Mouse (Mus musculus) inflammation-experienced regulatory T-cells (primary cell): ENCODE data around the gene Apol7e. TPM values are rescaled to one million over a fixed set of nuclear protein-coding genes. Genes with fewer than 3 reads are reported as not detected.

Experiments
- polyA plus RNA-seq, 2 experiments: library from polyadenylated mRNA; unstranded; fragments of 100-300 nt; shearing (Covaris generic); gene quantifications; one replicate each; pipeline ENCODE4 v1.2.1; 2017

Apol7e gene
- polyA plus RNA-seq = 100 to 1,000 TPM in 1 of 2 experiments, 10 to 100 TPM in 1; 85.6 to 183 TPM

GRCm38 (mm10) chr15:77698656-77699055 lies at the start of gene Apol7e:
Gene Apol7e (plus strand): TSS chr15:77698857.

GRCm38 (mm10) chr15:77728739-77729138 lies 30.1 kb downstream of the Apol7e start, which contains the start of gene Apol9b:
Gene Apol9b (plus strand): TSS chr15:77729039.

GRCm38 (mm10) chr15:77756848-77757247 lies 58.2 kb downstream of the Apol7e start, which contains the start of gene Apol8:
Gene Apol8 (minus strand): TSS chr15:77757003.

Other genes starting within 250 kb of the Apol7e start
- gene Apol10a, start 221.8 kb upstream of the Apol7e start, polyA plus RNA-seq = under 1 TPM; 0.35 to 0.67 TPM
- not detected for gene Apol11a, start 190.6 kb upstream of the Apol7e start, polyA plus RNA-seq
- under 1 TPM; 0.17 to 0.43 TPM for gene Apol7c, start 165.5 kb upstream of the Apol7e start, polyA plus RNA-seq
- gene 1700025B11Rik, start 137.0 kb upstream of the Apol7e start, polyA plus RNA-seq = not detected
- gene Apol10b, start 102.7 kb upstream of the Apol7e start, polyA plus RNA-seq = 1 to 10 TPM; 2.2 to 6.8 TPM
- not detected for gene Gm36245, start 99.6 kb upstream of the Apol7e start, polyA plus RNA-seq
- 1 to 10 TPM in 1 of 2 experiments, under 1 TPM in 1; 0.19 to 1.2 TPM for gene Apol11b, start 55.6 kb upstream of the Apol7e start, polyA plus RNA-seq
- 10 to 100 TPM; 12.2 to 60.8 TPM for gene Apol9b, start 30.2 kb downstream of the Apol7e start, polyA plus RNA-seq
- gene Apol8, start 58.1 kb downstream of the Apol7e start, polyA plus RNA-seq = 1 to 10 TPM in 1 of 2 experiments, under 1 TPM in 1; 0.06 to 2.9 TPM
- 100 to 1,000 TPM; 237 to 271 TPM for gene Myh9, start 143.3 kb downstream of the Apol7e start, polyA plus RNA-seq
- 100 to 1,000 TPM; 196 to 217 TPM for gene Txn2, start 230.1 kb downstream of the Apol7e start, polyA plus RNA-seq